In the genomic region with DNA sequence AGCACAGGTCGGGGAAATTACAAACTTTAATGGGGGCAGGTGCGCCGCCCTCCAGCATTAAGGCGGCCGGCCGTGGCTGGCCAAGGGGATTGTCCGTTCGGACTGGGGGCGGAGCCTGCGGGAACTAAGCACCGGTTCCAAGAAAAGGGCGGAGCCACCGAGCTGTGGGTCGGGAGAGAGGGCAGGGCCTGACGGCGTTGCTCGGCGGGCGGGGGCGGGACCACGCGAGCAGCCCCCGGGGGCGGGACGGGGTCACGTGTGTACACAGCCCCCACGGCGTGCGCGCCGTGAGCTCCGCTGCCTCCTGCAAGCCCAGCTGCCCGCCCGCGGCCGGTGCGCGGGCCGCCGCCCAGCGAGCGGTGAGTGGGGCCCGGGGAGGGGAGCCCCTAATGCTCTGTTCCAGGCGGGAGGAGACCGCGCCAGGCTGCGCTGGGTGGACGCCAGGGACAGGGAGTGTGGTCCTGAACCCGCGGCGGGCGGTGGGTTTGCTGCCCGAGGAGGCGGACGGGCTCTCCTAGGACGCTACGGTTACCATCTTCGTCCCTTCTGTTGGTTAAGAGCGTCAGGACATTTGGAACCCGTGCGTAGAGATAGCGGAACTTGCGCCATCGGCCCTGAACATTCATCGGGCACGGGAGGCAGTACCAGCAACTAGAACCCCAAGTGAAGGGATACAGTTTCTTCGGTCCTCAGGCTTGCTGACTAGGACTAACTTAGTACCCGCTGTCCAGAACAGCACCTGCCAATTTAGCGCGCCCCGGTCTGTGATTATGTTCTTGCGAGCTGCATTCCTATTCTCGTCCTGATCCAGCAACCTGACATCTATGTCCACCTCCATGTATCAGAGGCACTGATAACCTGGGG, we compare ENCODE assay signal across 8 mouse cellular contexts. TPM values are rescaled to one million over a fixed set of nuclear protein-coding genes. Genes with fewer than 3 reads are reported as not detected.
DNase-seq lines count a peak whose midpoint lies in the region; ATAC-seq lines count a peak whose summit lies in the region.

No protein-coding gene starts in this region.

- intact Hi-C loops in left cerebral cortex, postnatal 10 days (cut with DNase I), result no loop called here

- peak; percentile 98 to 99 for DNase-seq in adrenal gland, adult (ENCODE audit: inconsistent age in 2 of 2, low spot score in 1 of 2)
- DNase-seq in embryo, embryonic 10 days (ENCODE audit: low spot score), result peak; percentile 93
- DNase-seq in gastrocnemius, postnatal 10 days, result peak; percentile 96
- DNase-seq in induced T-regulatory cell, adult 2 months (ENCODE audit: low read depth), result peak; percentile 92
- DNase-seq in left cerebral cortex, postnatal 10 days (ENCODE audit: extremely low spot score in 1 of 2, low spot score in 2 of 2), result peak; percentile 76 to 98
- DNase-seq in right cerebral cortex, postnatal 10 days (ENCODE audit: low spot score in 2 of 2), result peak; percentile 92 to 93
- DNase-seq in urinary bladder, postnatal 14 days (ENCODE audit: low spot score), result peak; percentile 96

- ATAC-seq in megakaryocyte progenitor cell, adult 5-6 weeks (replicated peaks; ENCODE audit: poor library complexity), result peak; percentile 51

RNA-seq across cellular contexts. Expression of a gene that starts 3.1 kb away (rescaled TPM):
- 10 to 100 TPM; 13.0 to 19.0 TPM for total RNA-seq in gastrocnemius, postnatal 10 days (2021)
- 1 to 10 TPM; 5.7 to 7.5 TPM for total RNA-seq in left cerebral cortex, postnatal 10 days (2021)
- 6.0 and 6.3 TPM in 2 replicates for total RNA-seq in megakaryocyte progenitor cell, adult 5-6 weeks (2015)
- 5.7 and 6.7 TPM in 2 replicates for total RNA-seq in megakaryocyte progenitor cell, adult 5-6 weeks (2017)

RNA-seq across cellular contexts. Expression of a gene that starts 24.5 kb away (rescaled TPM):
- 1 to 10 TPM; 1.0 to 1.5 TPM for total RNA-seq in gastrocnemius, postnatal 10 days (2021)
- total RNA-seq in left cerebral cortex, postnatal 10 days (2021), result under 1 TPM; 0.24 to 0.28 TPM
- 1.8 and 2.3 TPM in 2 replicates for total RNA-seq in megakaryocyte progenitor cell, adult 5-6 weeks (2015)
- total RNA-seq in megakaryocyte progenitor cell, adult 5-6 weeks (2017), result 1.3 and 2.1 TPM in 2 replicates

RNA-seq across cellular contexts. Expression of a gene that starts 28.2 kb away (rescaled TPM):
- total RNA-seq in gastrocnemius, postnatal 10 days (2021), result not detected
- total RNA-seq in left cerebral cortex, postnatal 10 days (2021), result not detected
- not detected in 2 replicates for total RNA-seq in megakaryocyte progenitor cell, adult 5-6 weeks (2015)
- not detected in 2 replicates for total RNA-seq in megakaryocyte progenitor cell, adult 5-6 weeks (2017)

RNA-seq across cellular contexts. Expression of a gene that starts 29.4 kb away (rescaled TPM):
- total RNA-seq in gastrocnemius, postnatal 10 days (2021), result 10 to 100 TPM; 72.0 to 76.4 TPM
- 10 to 100 TPM; 75.2 to 90.2 TPM for total RNA-seq in left cerebral cortex, postnatal 10 days (2021)
- 30.3 and 32.1 TPM in 2 replicates for total RNA-seq in megakaryocyte progenitor cell, adult 5-6 weeks (2015)
- total RNA-seq in megakaryocyte progenitor cell, adult 5-6 weeks (2017), result 27.1 and 29.3 TPM in 2 replicates

RNA-seq across cellular contexts. Expression of a gene that starts 42.3 kb away (rescaled TPM):
- total RNA-seq in gastrocnemius, postnatal 10 days (2021), result 1 to 10 TPM; 2.3 to 2.7 TPM
- total RNA-seq in left cerebral cortex, postnatal 10 days (2021), result 1 to 10 TPM; 2.9 to 3.3 TPM
- total RNA-seq in megakaryocyte progenitor cell, adult 5-6 weeks (2015), result not detected in 2 replicates
- total RNA-seq in megakaryocyte progenitor cell, adult 5-6 weeks (2017), result not detected in 2 replicates

Comparison
In these comparisons a context has a peak if more than half of its experiments do, and no peak if none do; other contexts are left out.
1. Peak in every context shown above with its lines: DNase-seq and ATAC-seq.